Mouse (Mus musculus) heart, postnatal 14 days (tissue): Measurements from ENCODE around the gene Tmem208. TPM values are rescaled to one million over a fixed set of nuclear protein-coding genes. Genes with fewer than 3 reads are reported as not detected.

Experiments used
- microRNA-seq, 2 experiments: library from miRNA; unstranded; fragments of <30 nt; microRNA quantifications; one replicate each; pipeline ENCODE4 v1.2.0; 2021 to 2022
- total RNA-seq, 2 experiments: library from RNA; stranded (reverse); gene quantifications; 2 replicates each; pipeline ENCODE4 v1.2.3; 2021

Tmem208 gene
- total RNA-seq, 2 experiments from 2014 or later: 23.3 to 29.6 TPM

Small RNA genes lying within 50 kb of the gene (microRNA-seq; reads per million reads assigned to microRNA genes)
- 0 reads per million in 2 experiments for gene Gm27320
- gene Mir328: 1,532 to 10,548 reads per million in 2 experiments

Other genes with a start within 250 kb of the Tmem208 start
- gene Ces3b, start 242.6 kb upstream of the Tmem208 start, total RNA-seq: not detected
- gene Ces4a, start 194.6 kb upstream of the Tmem208 start, total RNA-seq: not detected
- 10 to 100 TPM; 24.4 to 27.9 TPM for gene Cbfb, start 155.7 kb upstream of the Tmem208 start, total RNA-seq
- gene D230025D16Rik, start 101.2 kb upstream of the Tmem208 start, total RNA-seq: 10 to 100 TPM; 16.7 to 22.0 TPM
- gene B3gnt9, start 71.2 kb upstream of the Tmem208 start, total RNA-seq: 1 to 10 TPM; 5.1 to 5.6 TPM
- gene Tradd, start 61.7 kb upstream of the Tmem208 start, total RNA-seq: 1 to 10 TPM; 6.3 to 7.2 TPM
- 1 to 10 TPM; 2.4 to 3.1 TPM for gene Fbxl8, start 61.7 kb upstream of the Tmem208 start, total RNA-seq
- gene Hsf4, start 56.6 kb upstream of the Tmem208 start, total RNA-seq: under 1 TPM; 0.73 to 0.96 TPM
- gene Nol3, start 50.2 kb upstream of the Tmem208 start, total RNA-seq: 10 to 100 TPM; 17.9 to 19.0 TPM
- gene 4931428F04Rik, start 36.5 kb upstream of the Tmem208 start, total RNA-seq: 1 to 10 TPM; 1.5 to 3.2 TPM
- gene Exoc3l, start 30.3 kb upstream of the Tmem208 start, total RNA-seq: 1 to 10 TPM; 8.5 to 8.6 TPM
- 10 to 100 TPM; 21.9 to 24.8 TPM for gene E2f4, start 28.7 kb upstream of the Tmem208 start, total RNA-seq
- gene Elmo3, start 20.8 kb upstream of the Tmem208 start, total RNA-seq: 1 to 10 TPM in 1 of 2 experiments, under 1 TPM in 1; 0.86 to 1.2 TPM
- 1 to 10 TPM; 1.7 to 1.9 TPM for gene Lrrc29, start 76 bp upstream of the Tmem208 start, total RNA-seq
- 1 to 10 TPM; 9.2 to 9.4 TPM for gene Fhod1, start 21.6 kb downstream of the Tmem208 start, total RNA-seq
- under 1 TPM; 0.83 to 0.86 TPM for gene Slc9a5, start 22.5 kb downstream of the Tmem208 start, total RNA-seq
- gene Plekhg4, start 46.9 kb downstream of the Tmem208 start, total RNA-seq: not detected
- not detected for gene Kctd19, start 87.1 kb downstream of the Tmem208 start, total RNA-seq
- gene Lrrc36, start 87.2 kb downstream of the Tmem208 start, total RNA-seq: under 1 TPM; 0.68 to 0.86 TPM
- 10 to 100 TPM; 47.7 to 50.1 TPM for gene Tppp3, start 145.2 kb downstream of the Tmem208 start, total RNA-seq
- 10 to 100 TPM; 14.9 to 16.3 TPM for gene Zdhhc1, start 170.5 kb downstream of the Tmem208 start, total RNA-seq
- gene Hsd11b2, start 192.4 kb downstream of the Tmem208 start, total RNA-seq: 1 to 10 TPM in 1 of 2 experiments, under 1 TPM in 1; 0.53 to 1.0 TPM
- 10 to 100 TPM; 57.2 to 57.8 TPM for gene Atp6v0d1, start 239.7 kb downstream of the Tmem208 start, total RNA-seq